Mouse (Mus musculus) neural tube, embryonic 12.5 days (tissue): ENCODE results near the gene Znrf4. TPM values are rescaled to one million over a fixed set of nuclear protein-coding genes. Genes with fewer than 3 reads are reported as not detected.

Experiments
- ATAC-seq: fragments of 200-750 bp; cut with Nextera tagmentation; 2 replicates; pipeline ENCODE4 v1.8.0; 2017; ENCODE audit warnings: low read depth, mild to moderate bottlenecking, moderate TSS enrichment, moderate library complexity; ENCODE audit not compliant: low FRiP score
- H3K27ac ChIP-seq: fragments of 300-500 bp; sonication (generic); 2 replicates; pipeline ENCODE4 v1.5.1; 2016
- H3K27me3 ChIP-seq: fragments of 300-500 bp; sonication (generic); replicated peaks from 2 replicates; pipeline ENCODE4 v1.6.1; 2016; ENCODE audit warnings: mild to moderate bottlenecking
- H3K36me3 ChIP-seq: fragments of 300-500 bp; sonication (generic); 2 replicates; pipeline ENCODE4 v1.6.1; 2016; ENCODE audit warnings: mild to moderate bottlenecking
- H3K4me1 ChIP-seq: fragments of 300-500 bp; sonication (generic); 2 replicates; pipeline ENCODE4 v1.6.1; 2016
- H3K4me2 ChIP-seq: fragments of 300-500 bp; sonication (generic); replicated peaks from 2 replicates; pipeline ENCODE4 v1.6.1; 2016; ENCODE audit warnings: mild to moderate bottlenecking
- H3K4me3 ChIP-seq: fragments of 300-500 bp; sonication (generic); 2 replicates; pipeline ENCODE4 v1.5.1; 2016
- H3K9ac ChIP-seq: fragments of 300-500 bp; sonication (generic); 2 replicates; pipeline ENCODE4 v1.6.1; 2016; ENCODE audit warnings: mild to moderate bottlenecking
- H3K9me3 ChIP-seq: fragments of 300-500 bp; sonication (generic); 2 replicates; pipeline ENCODE4 v1.6.1; 2016; ENCODE audit warnings: mild to moderate bottlenecking
- WGBS: fragments of 180-500 bp; shearing (Covaris S2); methylation state at CpG from one replicate; pipeline ENCODE4 v1.1.7; 2016; 5-methylcytosine and 5-hydroxymethylcytosine counted together
- polyA plus RNA-seq: library from polyadenylated mRNA; unstranded; fragments of >200 nt; fragmentation: Nextera tagmentation; extraction: Ambion mirVana; gene quantifications from 2 replicates; pipeline ENCODE4 v1.2.1, GENCODE M21; 2016

Gene Znrf4
- not detected in 2 replicates for polyA plus RNA-seq

- Histone ChIP-seq H3K9me3 (0 out of 2 replicates have a peak, but pooled peaks cover 4% of the 10 kb centered on the region), H3K27me3 (peaks cover 44% of the 10 kb centered on the region), H3K27ac (no peak within 1 kb of the TSS), H3K4me1 (peaks cover 46% of the 10 kb centered on the region), H3K36me3 (no peaks in the 10 kb centered on the region), H3K4me3 (peak within 1 kb of the TSS; percentile 21), H3K4me2 (peak within 1 kb of the TSS; percentile 46), H3K9ac (0 out of 2 replicates have a peak within 1 kb of the TSS, but pooled peaks have one; percentile 21)
- no peak for ATAC-seq
- WGBS, result 69% methylated on average over 22 of the region's 22 CpGs
Measured at GRCm38 (mm10) chr17:56512310-56512709, at the start of gene Znrf4. Gene Znrf4 (minus strand): TSS chr17:56512431.

GRCm38 (mm10) chr17:56561866-56562265 lies 49.6 kb upstream of the Znrf4 start:
- ATAC-seq, result no peak
- no peaks in the 10 kb centered on the region for H3K9me3 ChIP-seq
- WGBS, result 99% methylated on average over 2 of the region's 2 CpGs

GRCm38 (mm10) chr17:56560131-56560530 lies 47.9 kb upstream of the Znrf4 start:
- Histone ChIP-seq H3K27ac (no peak overlapping the region), H3K4me2 (no peak overlapping the region), H3K9ac (no peak overlapping the region), H3K4me1 (no peaks in the 10 kb centered on the region), H3K4me3 (no peak overlapping the region), H3K36me3 (peaks cover 44% of the 10 kb centered on the region), H3K9me3 (no peaks in the 10 kb centered on the region), H3K27me3 (no peaks in the 10 kb centered on the region)
- 87% methylated on average over 1 of the region's 1 CpGs for WGBS
- no peak for ATAC-seq

More at GRCm38 (mm10) chr17:56561866-56562265, 49.6 kb upstream of the Znrf4 start:
- Histone ChIP-seq H3K36me3 (peaks cover 61% of the 10 kb centered on the region), H3K4me1 (no peaks in the 10 kb centered on the region), H3K4me3 (no peak overlapping the region), H3K9ac (no peak overlapping the region), H3K27ac (no peak overlapping the region), H3K4me2 (no peak overlapping the region), H3K27me3 (no peaks in the 10 kb centered on the region)

GRCm38 (mm10) chr17:56559386-56559785 lies 47.2 kb upstream of the Znrf4 start:
- Histone ChIP-seq H3K9ac (no peak overlapping the region), H3K4me2 (no peak overlapping the region), H3K27me3 (no peaks in the 10 kb centered on the region), H3K4me3 (no peak overlapping the region), H3K27ac (no peak overlapping the region), H3K4me1 (0 out of 2 replicates have a peak, but pooled peaks cover under 1% of the 10 kb centered on the region), H3K9me3 (no peaks in the 10 kb centered on the region), H3K36me3 (peaks cover 36% of the 10 kb centered on the region)
- WGBS, result 81% methylated on average over 3 of the region's 3 CpGs
- ATAC-seq, result no peak

GRCm38 (mm10) chr17:56558448-56558847 lies 46.2 kb upstream of the Znrf4 start:
- ATAC-seq, result peak; percentile 59
- Histone ChIP-seq H3K9me3 (no peaks in the 10 kb centered on the region), H3K27me3 (no peaks in the 10 kb centered on the region), H3K36me3 (peaks cover 27% of the 10 kb centered on the region), H3K4me1 (0 out of 2 replicates have a peak, but pooled peaks cover 3% of the 10 kb centered on the region), H3K9ac (no peak overlapping the region), H3K4me3 (no peak overlapping the region), H3K27ac (no peak overlapping the region), H3K4me2 (no peak overlapping the region)
- 17% methylated on average over 3 of the region's 3 CpGs for WGBS

- no peaks in the 10 kb centered on the region for H3K36me3 ChIP-seq
- H3K9ac ChIP-seq, result no peak within 1 kb of the TSS; the same call in 1 of the 2 replicates
- H3K27me3 ChIP-seq, result no peaks in the 10 kb centered on the region
Measured at GRCm38 (mm10) chr17:56554122-56554551, 41.9 kb upstream of the Znrf4 start, which contains the start of gene Gm20219. Gene Gm20219 (minus strand): TSS chr17:56554387.

GRCm38 (mm10) chr17:56552781-56553363 lies 40.6 kb upstream of the Znrf4 start:
- no peak overlapping the region for H3K9ac ChIP-seq
- no peak overlapping the region for H3K4me3 ChIP-seq
- peak overlapping the region; percentile 82 for H3K27ac ChIP-seq
- H3K36me3 ChIP-seq, result no peaks in the 10 kb centered on the region
- H3K27me3 ChIP-seq, result no peaks in the 10 kb centered on the region
- ATAC-seq, result peak; percentile 25
- H3K4me1 ChIP-seq, result peaks cover 35% of the 10 kb centered on the region
- WGBS, result 53% methylated on average over 5 of the region's 5 CpGs
- H3K9me3 ChIP-seq, result no peaks in the 10 kb centered on the region
- H3K4me2 ChIP-seq, result 0 out of 2 replicates have a peak overlapping the region, but pooled peaks have one; percentile 18

More at GRCm38 (mm10) chr17:56554122-56554551, 41.9 kb upstream of the Znrf4 start, which contains the start of gene Gm20219:
- Histone ChIP-seq H3K4me3 (no peak within 1 kb of the TSS), H3K9me3 (no peaks in the 10 kb centered on the region), H3K4me2 (no peak within 1 kb of the TSS), H3K4me1 (peaks cover 24% of the 10 kb centered on the region), H3K27ac (no peak within 1 kb of the TSS)
- 78% methylated on average over 20 of the region's 20 CpGs for WGBS
- ATAC-seq, result no peak

- Histone ChIP-seq H3K9ac (no peak overlapping the region), H3K4me2 (0 out of 2 replicates have a peak overlapping the region, but pooled peaks have one; percentile 18), H3K36me3 (no peaks in the 10 kb centered on the region), H3K4me3 (no peak overlapping the region), H3K4me1 (peaks cover 41% of the 10 kb centered on the region), H3K27ac (peak overlapping the region; percentile 82), H3K27me3 (no peaks in the 10 kb centered on the region), H3K9me3 (no peaks in the 10 kb centered on the region)
- ATAC-seq, result peak; percentile 79
- WGBS, result 40% methylated on average over 6 of the region's 6 CpGs
Measured at GRCm38 (mm10) chr17:56551841-56552581, 39.8 kb upstream of the Znrf4 start.

- Histone ChIP-seq H3K9ac (no peak overlapping the region), H3K4me2 (no peak overlapping the region), H3K9me3 (no peaks in the 10 kb centered on the region), H3K4me3 (no peak overlapping the region), H3K27me3 (no peaks in the 10 kb centered on the region), H3K4me1 (peaks cover 42% of the 10 kb centered on the region), H3K27ac (no peak overlapping the region), H3K36me3 (no peaks in the 10 kb centered on the region)
- ATAC-seq, result no peak
- WGBS, result 82% methylated on average over 12 of the region's 12 CpGs
Measured at GRCm38 (mm10) chr17:56550784-56551475, 38.7 kb upstream of the Znrf4 start.

GRCm38 (mm10) chr17:56548605-56549105 lies 36.4 kb upstream of the Znrf4 start:
- Histone ChIP-seq H3K4me3 (no peak overlapping the region), H3K4me1 (peaks cover 39% of the 10 kb centered on the region), H3K27me3 (no peaks in the 10 kb centered on the region), H3K27ac (no peak overlapping the region), H3K36me3 (no peaks in the 10 kb centered on the region), H3K9me3 (no peaks in the 10 kb centered on the region), H3K4me2 (no peak overlapping the region; the same call in 1 of the 2 replicates), H3K9ac (no peak overlapping the region)
- no peak for ATAC-seq
- WGBS, result 36% methylated on average over 4 of the region's 4 CpGs

- H3K4me1 ChIP-seq, result peaks cover 40% of the 10 kb centered on the region
- ATAC-seq, result no peak
- no peak overlapping the region for H3K27ac ChIP-seq
- WGBS, result 71% methylated on average over 9 of the region's 9 CpGs
- no peak overlapping the region for H3K4me3 ChIP-seq
- H3K4me2 ChIP-seq, result no peak overlapping the region; the same call in 1 of the 2 replicates
- no peak overlapping the region for H3K9ac ChIP-seq
- H3K9me3 ChIP-seq, result no peaks in the 10 kb centered on the region
- no peaks in the 10 kb centered on the region for H3K27me3 ChIP-seq
- no peaks in the 10 kb centered on the region for H3K36me3 ChIP-seq
Measured at GRCm38 (mm10) chr17:56547846-56548604, 35.8 kb upstream of the Znrf4 start.
